Mouse (Mus musculus) intestine, embryonic 14.5 days (tissue): ENCODE data around the gene Gm48552. TPM values are rescaled to one million over a fixed set of nuclear protein-coding genes. Genes with fewer than 3 reads are reported as not detected.
A peak's percentile ranks its signal among the peaks of the same experiment; 100 is the strongest.

ENCODE experiments used
- ATAC-seq: fragments of 200-750 bp; cut with Nextera tagmentation; replicated peaks from 2 replicates; pipeline ENCODE4 v1.8.0; 2017; ENCODE audit warnings: low read depth, moderate number of reproducible peaks, moderate TSS enrichment, moderate library complexity; ENCODE audit not compliant: low FRiP score, low TSS enrichment
- DNase-seq: peaks from one replicate; pipeline ENCODE4 v3.0.0-alpha.2; 2018; ENCODE audit warnings: low spot score
- H3K27ac ChIP-seq: fragments of 300-500 bp; sonication (generic); 2 replicates; pipeline ENCODE4 v1.5.1; 2014; ENCODE audit warnings: low read depth, mild to moderate bottlenecking, control low read depth
- H3K27me3 ChIP-seq: fragments of 300-500 bp; sonication (generic); replicated peaks from 2 replicates; pipeline ENCODE4 v1.6.1; 2014; ENCODE audit warnings: low read length, control low read depth; ENCODE audit not compliant: control insufficient read depth, insufficient read depth
- H3K36me3 ChIP-seq: fragments of 300-500 bp; sonication (generic); 2 replicates; pipeline ENCODE4 v1.6.1; 2014; ENCODE audit warnings: low read length, control low read depth; ENCODE audit not compliant: control insufficient read depth, insufficient read depth
- H3K4me1 ChIP-seq: fragments of 300-500 bp; sonication (generic); replicated peaks from 2 replicates; pipeline ENCODE4 v1.6.1; 2014; ENCODE audit warnings: low read length, control low read depth, mixed read lengths; ENCODE audit not compliant: control insufficient read depth, insufficient read depth
- H3K4me2 ChIP-seq: fragments of 300-500 bp; sonication (generic); 2 replicates; pipeline ENCODE4 v1.6.1; 2014; ENCODE audit warnings: low read length
- H3K4me3 ChIP-seq: fragments of 300-500 bp; sonication (generic); 2 replicates; pipeline ENCODE4 v1.5.1; 2014; ENCODE audit warnings: low read depth, low read length, control low read depth, mixed read lengths
- H3K9ac ChIP-seq: fragments of 300-500 bp; sonication (generic); 2 replicates; pipeline ENCODE4 v1.6.1; 2014; ENCODE audit warnings: mild to moderate bottlenecking, low read length
- H3K9me3 ChIP-seq: fragments of 300-500 bp; sonication (generic); 2 replicates; pipeline ENCODE4 v1.6.1; 2016; ENCODE audit warnings: low read length, control low read depth; ENCODE audit not compliant: control insufficient read depth
- WGBS: fragments of 180-500 bp; shearing (Covaris S2); extraction: QIAGEN DNeasy Blood & Tissue Kit; methylation state at CpG from one replicate; pipeline ENCODE4 v1.1.7; 2014; 5-methylcytosine and 5-hydroxymethylcytosine counted together
- polyA plus RNA-seq: library from polyadenylated mRNA; unstranded; fragments of >200 nt; fragmentation: Nextera tagmentation; extraction: Ambion mirVana; gene quantifications from 2 replicates; pipeline ENCODE4 v1.2.1, GENCODE M21; 2014

The Gm48552 gene
- polyA plus RNA-seq, 1 experiment from 2014 or later, result 0.37 TPM

GRCm38 (mm10) chr10:81396749-81397148 is 7.9 kb downstream of the Gm48552 start:
- Histone ChIP-seq H3K36me3 (peaks cover 28% of the 10 kb centered on the region), H3K4me2 (no peak overlapping the region), H3K27ac (no peak overlapping the region), H3K4me3 (no peak overlapping the region), H3K27me3 (no peaks in the 10 kb centered on the region), H3K4me1 (peaks cover 16% of the 10 kb centered on the region), H3K9ac (no peak overlapping the region), H3K9me3 (no peaks in the 10 kb centered on the region)
- WGBS, result 83% methylated on average over 5 of the region's 5 CpGs
- ATAC-seq, result no peak
- no peak for DNase-seq

- Histone ChIP-seq H3K36me3 (peaks cover 33% of the 10 kb centered on the region), H3K4me1 (peaks cover 15% of the 10 kb centered on the region), H3K4me3 (no peak overlapping the region), H3K4me2 (no peak overlapping the region), H3K9ac (no peak overlapping the region), H3K9me3 (no peaks in the 10 kb centered on the region), H3K27me3 (no peaks in the 10 kb centered on the region), H3K27ac (no peak overlapping the region)
- DNase-seq (no peak), ATAC-seq (no peak)
- 52% methylated on average over 5 of the region's 5 CpGs for WGBS
Observed at GRCm38 (mm10) chr10:81399296-81399695, 10.5 kb downstream of the Gm48552 start.

GRCm38 (mm10) chr10:81399798-81400308 is 11.0 kb downstream of the Gm48552 start:
- Histone ChIP-seq H3K4me1 (peaks cover 15% of the 10 kb centered on the region), H3K4me2 (no peak overlapping the region)
- 73% methylated on average over 18 of the region's 18 CpGs for WGBS

GRCm38 (mm10) chr10:81400371-81401204 is 11.8 kb downstream of the Gm48552 start:
- Histone ChIP-seq H3K9me3 (no peaks in the 10 kb centered on the region), H3K27ac (no peak overlapping the region)

More at GRCm38 (mm10) chr10:81399798-81400308, 11.0 kb downstream of the Gm48552 start:
- DNase-seq (no peak), ATAC-seq (no peak)
- no peak overlapping the region for H3K27ac ChIP-seq
- H3K9ac ChIP-seq, result no peak overlapping the region
- H3K9me3 ChIP-seq, result no peaks in the 10 kb centered on the region
- H3K27me3 ChIP-seq, result no peaks in the 10 kb centered on the region
- peaks cover 38% of the 10 kb centered on the region for H3K36me3 ChIP-seq
- no peak overlapping the region for H3K4me3 ChIP-seq

GRCm38 (mm10) chr10:81401205-81401520 is 12.4 kb downstream of the Gm48552 start:
- peak; percentile 7; the same call in 1 of the 2 replicates for ATAC-seq

More at GRCm38 (mm10) chr10:81400371-81401204, 11.8 kb downstream of the Gm48552 start:
- no peak overlapping the region for H3K4me2 ChIP-seq
- H3K4me1 ChIP-seq, result peaks cover 15% of the 10 kb centered on the region
- ATAC-seq, result no peak
- no peak for DNase-seq
- no peaks in the 10 kb centered on the region for H3K27me3 ChIP-seq
- peaks cover 42% of the 10 kb centered on the region for H3K36me3 ChIP-seq
- no peak overlapping the region for H3K4me3 ChIP-seq
- no peak overlapping the region for H3K9ac ChIP-seq
- 61% methylated on average over 22 of the region's 22 CpGs for WGBS

GRCm38 (mm10) chr10:81401521-81402226 is 12.9 kb downstream of the Gm48552 start:
- Histone ChIP-seq H3K4me2 (peak overlapping the region; percentile 35), H3K4me3 (no peak overlapping the region), H3K4me1 (peaks cover 15% of the 10 kb centered on the region), H3K27me3 (no peaks in the 10 kb centered on the region), H3K9ac (no peak overlapping the region; the same call in 1 of the 2 replicates), H3K27ac (peak overlapping the region; percentile 86), H3K36me3 (peaks cover 44% of the 10 kb centered on the region), H3K9me3 (no peaks in the 10 kb centered on the region)
- WGBS, result 14% methylated on average over 18 of the region's 18 CpGs
- peak; percentile 72 for ATAC-seq
- DNase-seq, result peak; percentile 87

More at GRCm38 (mm10) chr10:81401205-81401520, 12.4 kb downstream of the Gm48552 start:
- H3K4me1 ChIP-seq, result peaks cover 15% of the 10 kb centered on the region
- no peak overlapping the region for H3K4me2 ChIP-seq
- DNase-seq, result no peak
- H3K27ac ChIP-seq, result peak overlapping the region; percentile 86
- no peak overlapping the region for H3K9ac ChIP-seq
- H3K36me3 ChIP-seq, result peaks cover 46% of the 10 kb centered on the region
- no peak overlapping the region for H3K4me3 ChIP-seq
- no peaks in the 10 kb centered on the region for H3K9me3 ChIP-seq
- H3K27me3 ChIP-seq, result no peaks in the 10 kb centered on the region
- 35% methylated on average over 10 of the region's 10 CpGs for WGBS

- Histone ChIP-seq H3K4me1 (peaks cover 22% of the 10 kb centered on the region), H3K27ac (peak overlapping the region; percentile 86), H3K27me3 (no peaks in the 10 kb centered on the region), H3K9me3 (no peaks in the 10 kb centered on the region), H3K4me2 (peak overlapping the region; percentile 35), H3K36me3 (peaks cover 48% of the 10 kb centered on the region), H3K9ac (no peak overlapping the region), H3K4me3 (no peak overlapping the region)
- ATAC-seq (no peak), DNase-seq (no peak)
- WGBS, result 26% methylated on average over 7 of the region's 7 CpGs
Observed at GRCm38 (mm10) chr10:81402227-81402765, 13.5 kb downstream of the Gm48552 start.

GRCm38 (mm10) chr10:81403511-81403910 is 14.7 kb downstream of the Gm48552 start:
- WGBS, result 62% methylated on average over 10 of the region's 10 CpGs
- Histone ChIP-seq H3K4me3 (no peak overlapping the region), H3K4me1 (peaks cover 34% of the 10 kb centered on the region), H3K9me3 (no peaks in the 10 kb centered on the region), H3K27me3 (no peaks in the 10 kb centered on the region), H3K36me3 (peaks cover 56% of the 10 kb centered on the region), H3K27ac (peak overlapping the region; percentile 86; the same call in 1 of the 2 replicates), H3K4me2 (no peak overlapping the region), H3K9ac (no peak overlapping the region)
- ATAC-seq (no peak), DNase-seq (no peak)
